Mouse (Mus musculus): ENCODE results near the gene Rbpjl.

GRCm38 (mm10) chr2:164386953-164387352, 16.0 kb upstream of the Rbpjl start:
- TF ChIP-seq POLR2A (IDR thresholded peaks at IDR 0.05; ENCODE audit: borderline replicate concordance, extremely low read depth, low read depth, low read length) (no peak), CTCF (IDR thresholded peaks at IDR 0.05; ENCODE audit: insufficient read depth, low read length) (peak; percentile 67)

All from lung, adult 2 months (tissue).